Mouse (Mus musculus) MEL (cell line): ENCODE data around the gene Samhd1. TPM values are rescaled to one million over a fixed set of nuclear protein-coding genes. Genes with fewer than 3 reads are reported as not detected.

Experiments used
- DNase-seq: peaks from one replicate; pipeline ENCODE4 v3.0.0; 2011; ENCODE audit warnings: low read depth, low spot score
- H3K27ac ChIP-seq: 2 replicates; pipeline ENCODE4 v1.5.1; 2012; ENCODE audit warnings: low read depth, mild to moderate bottlenecking, control low read depth, low read length, moderate library complexity; ENCODE audit not compliant: control insufficient read depth
- H3K27me3 ChIP-seq, 2 experiments: fragments of 150-350 bp in 1 of 2; sonication (generic) in 1 of 2; 2 replicates each; pipeline ENCODE4 v1.6.1; 2012; ENCODE audit warnings: low read length in 2 of 2, mild to moderate bottlenecking in 2 of 2, improper control_type of control experiment in 1 of 2, moderate library complexity in 1 of 2; ENCODE audit not compliant: insufficient read depth in 2 of 2, control insufficient read depth in 1 of 2
- H3K36me3 ChIP-seq, 2 experiments: 2 replicates each; pipeline ENCODE4 v1.6.1; 2012 to 2014; ENCODE audit warnings: low read length in 2 of 2, improper control_type of control experiment in 1 of 2, inconsistent platforms in 1 of 2, mild to moderate bottlenecking in 1 of 2; ENCODE audit not compliant: insufficient read depth in 2 of 2, control insufficient read depth in 1 of 2
- H3K4me1 ChIP-seq, 2 experiments: fragments of 150-350 bp in 1 of 2; sonication (generic) in 1 of 2; 2 replicates each; pipeline ENCODE4 v1.6.1; 2012; ENCODE audit warnings: low read length in 2 of 2, improper control_type of control experiment in 1 of 2, mild to moderate bottlenecking in 1 of 2; ENCODE audit not compliant: insufficient read depth in 2 of 2, control insufficient read depth in 1 of 2
- H3K4me3 ChIP-seq, 2 experiments: fragments of 150-350 bp in 1 of 2; sonication (generic) in 1 of 2; 2 replicates each; pipeline ENCODE4 v1.5.1; 2012; ENCODE audit warnings: low read depth in 2 of 2, low read length in 2 of 2, mild to moderate bottlenecking in 2 of 2, moderate library complexity in 2 of 2, control low read depth in 1 of 2, improper control_type of control experiment in 1 of 2; ENCODE audit not compliant: control insufficient read depth in 1 of 2, insufficient read depth in 1 of 2
- H3K79me2 ChIP-seq: 2 replicates; pipeline ENCODE4 v1.6.1; 2012; ENCODE audit warnings: mild to moderate bottlenecking, low read length, moderate library complexity; ENCODE audit not compliant: control insufficient read depth, poor library complexity, insufficient read depth
- H3K9ac ChIP-seq: 2 replicates; pipeline ENCODE4 v1.6.1; 2012; ENCODE audit warnings: low read depth, mild to moderate bottlenecking, control low read depth, low read length, moderate library complexity; ENCODE audit not compliant: control insufficient read depth, poor library complexity, severe bottlenecking
- H3K9me3 ChIP-seq: fragments of 150-350 bp; sonication (generic); replicated peaks from 2 replicates; pipeline ENCODE4 v1.6.1; 2012; ENCODE audit warnings: mild to moderate bottlenecking, low read length, improper control_type of control experiment, moderate library complexity; ENCODE audit not compliant: insufficient read depth
- CHD2 ChIP-seq: IDR thresholded peaks from 2 replicates; pipeline ENCODE4 v1.6.1; 2011; ENCODE audit warnings: low read length, improper control_type of control experiment
- CTCF ChIP-seq, 3 experiments: IDR thresholded peaks in 2 of 3; conservative IDR thresholded peaks in 1 of 3; 2 replicates each; pipeline ENCODE4 v1.5.1; 2011 to 2012; ENCODE audit warnings: low read length in 3 of 3, low read depth in 2 of 3, mild to moderate bottlenecking in 2 of 3, improper control_type of control experiment in 1 of 3, inconsistent platforms in 1 of 3, mixed read lengths in 1 of 3, moderate library complexity in 1 of 3; ENCODE audit not compliant: control insufficient read depth in 1 of 3, insufficient read depth in 1 of 3, poor library complexity in 1 of 3, severe bottlenecking in 1 of 3
- E2F4 ChIP-seq: IDR thresholded peaks from 2 replicates; pipeline ENCODE4 v1.6.1; 2011; ENCODE audit warnings: low read depth, low read length, improper control_type of control experiment, borderline replicate concordance
- ELF1 ChIP-seq: IDR thresholded peaks from 2 replicates; pipeline ENCODE4 v1.6.1; 2014; ENCODE audit warnings: low read depth, mild to moderate bottlenecking, inconsistent platforms, low read length, improper control_type of control experiment, moderate library complexity
- EP300 ChIP-seq, 2 experiments: IDR thresholded peaks; 2 replicates each; pipeline ENCODE4 v1.6.1; 2011; ENCODE audit warnings: improper control_type of control experiment in 2 of 2, low read length in 2 of 2, low read depth in 1 of 2, mild to moderate bottlenecking in 1 of 2
- ETS1 ChIP-seq: IDR thresholded peaks from 2 replicates; pipeline ENCODE4 v1.6.1; 2012; ENCODE audit warnings: low read depth, mild to moderate bottlenecking, inconsistent platforms, low read length, improper control_type of control experiment, moderate library complexity
- GABPA ChIP-seq: IDR thresholded peaks from 2 replicates; pipeline ENCODE4 v1.6.1; 2012; ENCODE audit warnings: low read depth, mild to moderate bottlenecking, inconsistent platforms, low read length, improper control_type of control experiment, moderate library complexity
- KAT2A ChIP-seq: conservative IDR thresholded peaks from 2 replicates; pipeline ENCODE4 v1.6.1; 2012; ENCODE audit warnings: low read depth, low read length, improper control_type of control experiment, inconsistent platforms
- MAFK ChIP-seq: IDR thresholded peaks from 2 replicates; pipeline ENCODE4 v1.6.1; 2011; ENCODE audit warnings: low read depth, mild to moderate bottlenecking, low read length, improper control_type of control experiment, borderline replicate concordance
- MAX ChIP-seq: IDR thresholded peaks from 2 replicates; pipeline ENCODE4 v1.6.1; 2011; ENCODE audit warnings: low read length, improper control_type of control experiment
- MEF2A ChIP-seq: IDR thresholded peaks from 2 replicates; pipeline ENCODE4 v1.6.1; 2014; ENCODE audit warnings: low read depth, mild to moderate bottlenecking, inconsistent platforms, low read length, improper control_type of control experiment; ENCODE audit not compliant: poor library complexity, insufficient replicate concordance, severe bottlenecking; ENCODE audit errors: extremely low read depth
- MXI1 ChIP-seq: IDR thresholded peaks from 2 replicates; pipeline ENCODE4 v1.6.1; 2011; ENCODE audit warnings: mild to moderate bottlenecking, low read depth, low read length, improper control_type of control experiment
- NELFE ChIP-seq: IDR thresholded peaks from 2 replicates; pipeline ENCODE4 v1.6.1; 2011; ENCODE audit warnings: low read depth, low read length, improper control_type of control experiment
- POLR2A ChIP-seq, 2 experiments: IDR thresholded peaks; 2 replicates each; pipeline ENCODE4 v1.6.1; 2011 to 2012; ENCODE audit warnings: low read length in 2 of 2, mild to moderate bottlenecking in 2 of 2, control low read depth in 1 of 2, improper control_type of control experiment in 1 of 2, low read depth in 1 of 2, moderate library complexity in 1 of 2; ENCODE audit not compliant: control insufficient read depth in 1 of 2, insufficient read depth in 1 of 2, poor library complexity in 1 of 2
- POLR2AphosphoS2 ChIP-seq: IDR thresholded peaks from 2 replicates; pipeline ENCODE4 v1.6.1; 2011; ENCODE audit warnings: low read length, improper control_type of control experiment
- SIN3A ChIP-seq: IDR thresholded peaks from 2 replicates; pipeline ENCODE4 v1.6.1; 2012; ENCODE audit warnings: low read length, improper control_type of control experiment, inconsistent platforms
- TAL1 ChIP-seq: IDR thresholded peaks from 2 replicates; pipeline ENCODE4 v1.6.1; 2012; ENCODE audit warnings: mild to moderate bottlenecking, inconsistent platforms, low read length, moderate library complexity, mixed read lengths
- TBP ChIP-seq: IDR thresholded peaks from 2 replicates; pipeline ENCODE4 v1.8.0; 2011; ENCODE audit warnings: low read depth, low read length, improper control_type of control experiment
- TCF12 ChIP-seq: IDR thresholded peaks from 2 replicates; pipeline ENCODE4 v1.6.1; 2014; ENCODE audit warnings: low read depth, mild to moderate bottlenecking, inconsistent platforms, low read length, improper control_type of control experiment, moderate library complexity
- USF1 ChIP-seq: IDR thresholded peaks from 2 replicates; pipeline ENCODE4 v1.6.1; 2014; ENCODE audit warnings: low read depth, mild to moderate bottlenecking, inconsistent platforms, low read length, improper control_type of control experiment, moderate library complexity
- ZC3H11A ChIP-seq: IDR thresholded peaks from 2 replicates; pipeline ENCODE4 v1.6.1; 2012; ENCODE audit warnings: low read depth, mild to moderate bottlenecking, inconsistent platforms, low read length, improper control_type of control experiment
- ZMIZ1 ChIP-seq: IDR thresholded peaks from 2 replicates; pipeline ENCODE4 v1.6.1; 2012; ENCODE audit warnings: low read depth, mild to moderate bottlenecking, inconsistent platforms, low read length, improper control_type of control experiment, moderate library complexity
- polyA plus RNA-seq, 2 experiments: library from polyadenylated mRNA; stranded (reverse) in 1 of 2; unstranded in 1 of 2; fragments of >175 nt in 1 of 2; fragments of >200 nt in 1 of 2; gene quantifications; 2 replicates each; pipeline versions ENCODE4 v1.2.1 to v1.2.4; 2012; ENCODE audit warnings: low replicate concordance in 2 of 2, low read depth in 1 of 2; ENCODE audit not compliant: insufficient read length in 2 of 2, insufficient read depth in 1 of 2, missing spikeins in 1 of 2
- total RNA-seq: library from RNA; depleted of rRNA; stranded (reverse); fragments of 300-350 nt; gene quantifications from 2 replicates; pipeline ENCODE4 v1.2.3, GENCODE M21; 2012

The Samhd1 gene
- total and polyA plus RNA-seq, 3 experiments, result 15.7 to 76.8 (median 50.5) TPM

GRCm38 (mm10) chr2:157059166-157059565, 75.9 kb downstream of the Samhd1 start:
- Histone ChIP-seq H3K27me3 (peaks cover 0 to 4% of the 10 kb centered on the region in 2 experiments; a peak in 2 of 4 replicates), H3K4me1 (no peaks in the 10 kb centered on the region), H3K79me2 (no peaks in the 10 kb centered on the region), H3K4me3 (no peak overlapping the region), H3K36me3 (no peaks in the 10 kb centered on the region), H3K27ac (no peak overlapping the region), H3K9me3 (no peaks in the 10 kb centered on the region), H3K9ac (no peak overlapping the region)
- TF ChIP-seq TAL1 (no peak), SIN3A (no peak), POLR2A (IDR thresholded peaks at IDR 0.05; ENCODE audit: control insufficient read depth in 1 of 2, insufficient read depth in 1 of 2, low read depth in 1 of 2, low read length in 2 of 2, poor library complexity in 1 of 2) (no peak), MXI1 (no peak), ETS1 (no peak), MAX (no peak), E2F4 (no peak), CTCF (IDR thresholded peaks at IDR 0.05 in 2 of 3, conservative IDR thresholded peaks at IDR 0.05 in 1 of 3; ENCODE audit: control insufficient read depth in 1 of 3, insufficient read depth in 1 of 3, low read depth in 2 of 3, low read length in 3 of 3, poor library complexity in 1 of 3, severe bottlenecking in 1 of 3) (no peak), ZMIZ1 (no peak), KAT2A (no peak), NELFE (no peak), MAFK (no peak), GABPA (no peak), CHD2 (no peak), POLR2AphosphoS2 (no peak), USF1 (no peak)
- no peak for DNase-seq

GRCm38 (mm10) chr2:157058342-157058998, 76.6 kb downstream of the Samhd1 start:
- Histone ChIP-seq H3K27ac (no peak overlapping the region), H3K79me2 (no peaks in the 10 kb centered on the region), H3K9me3 (no peaks in the 10 kb centered on the region), H3K27me3 (peaks cover 0 to 4% of the 10 kb centered on the region in 2 experiments; a peak in 2 of 4 replicates), H3K4me3 (no peak overlapping the region), H3K36me3 (no peaks in the 10 kb centered on the region), H3K4me1 (no peaks in the 10 kb centered on the region), H3K9ac (no peak overlapping the region)
- TF ChIP-seq ELF1 (no peak), SIN3A (no peak), ZC3H11A (no peak), TAL1 (no peak), EP300 (IDR thresholded peaks at IDR 0.05; ENCODE audit: low read depth in 1 of 2, low read length in 2 of 2) (no peak), TCF12 (no peak), KAT2A (no peak), NELFE (no peak), MAFK (no peak), GABPA (no peak), TBP (no peak), MEF2A (no peak), POLR2A (IDR thresholded peaks at IDR 0.05; ENCODE audit: control insufficient read depth in 1 of 2, insufficient read depth in 1 of 2, low read depth in 1 of 2, low read length in 2 of 2, poor library complexity in 1 of 2) (no peak), MAX (no peak), ETS1 (no peak)
- DNase-seq, result no peak
